Mouse (Mus musculus): ENCODE measurements around the gene Atp11b.

DNA sequence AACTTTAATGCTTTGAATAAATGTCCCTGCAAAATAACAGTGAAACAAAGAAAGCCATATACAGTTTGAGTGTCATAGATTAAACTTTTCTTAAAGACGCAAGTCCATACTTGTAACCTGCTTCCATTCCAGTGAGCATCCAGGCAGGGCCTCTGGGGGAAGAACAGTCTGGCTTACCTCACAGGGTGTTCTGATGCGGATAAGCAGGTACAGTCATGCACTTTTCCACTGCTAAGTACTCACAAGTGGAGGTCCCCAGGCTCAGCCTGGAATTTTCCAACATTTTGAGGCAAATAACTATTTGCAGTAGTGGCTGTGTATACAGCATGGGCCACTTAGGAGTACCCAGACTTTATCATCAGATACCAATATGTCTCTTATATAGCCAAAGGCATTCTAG lies 144.0 kb downstream of the Atp11b start:
- no peak for TF ChIP-seq CTCF (IDR thresholded peaks at IDR 0.05; ENCODE audit: low read depth, low read length)
- no peak for TF ChIP-seq GATA1 (IDR thresholded peaks at IDR 0.05; ENCODE audit: borderline replicate concordance, low read length)

Measured in G1E (cell line).